20 mouse cellular contexts compared by ENCODE assay signal in genomic region chr2:71494971-71495370, GRCm38 (mm10). TPM values are rescaled to one million over a fixed set of nuclear protein-coding genes. Genes with fewer than 3 reads are reported as not detected.
DNase-seq lines count a peak whose midpoint lies in the region; ATAC-seq and TF ChIP-seq lines count a peak whose summit lies in the region.
"Had no signal": no experiment of that assay in that cellular context is flagged by ENCODE, and none has a peak within 500 bp of the region (broad histone marks: within the 10 kb centered on the region; RNA-seq: fewer than 3 reads in every experiment).

No protein-coding gene starts in this region.

- no peak for DNase-seq in forebrain, postnatal 0 days
- DNase-seq in ES-E14 (ENCODE audit: low read depth, low spot score) = peak; percentile 30
- peak; percentile 28 for DNase-seq in embryo, embryonic 9.5 days (ENCODE audit: extremely low spot score)
- DNase-seq in lung, postnatal 4 days = no peak
- no peak for DNase-seq in testis, postnatal 14 days (ENCODE audit: low spot score)
- DNase-seq: adrenal gland, postnatal 36 days; cerebellum, adult 9-11 months; heart, postnatal 14 days; layer of hippocampus, postnatal 36 days; lung, embryonic 14.5 days; right cerebral cortex, postnatal 25 days; thymus, postnatal 25 days had no signal

- no peak overlapping the region for H3K27ac ChIP-seq in forebrain, postnatal 0 days (ENCODE audit: low read depth, low read length)
- H3K27ac ChIP-seq in forebrain, embryonic 16.5 days (ENCODE audit: low read length) = no peak overlapping the region
- no peak overlapping the region for H3K27ac ChIP-seq in ES-E14 (ENCODE audit: insufficient read depth, low read depth, low read length, poor library complexity, severe bottlenecking)
- peak overlapping the region; percentile 16 for H3K27ac ChIP-seq in midbrain, embryonic 15.5 days
- H3K27ac ChIP-seq: intestine, embryonic 15.5 days; kidney, embryonic 15.5 days; macrophage had no signal

- H3K9ac ChIP-seq in forebrain, postnatal 0 days = no peak overlapping the region
- no peak overlapping the region for H3K9ac ChIP-seq in forebrain, embryonic 16.5 days (replicated peaks; ENCODE audit: low read depth, low read length)
- no peak overlapping the region for H3K9ac ChIP-seq in ES-E14 (ENCODE audit: insufficient read depth, low read depth, low read length, poor library complexity, severe bottlenecking)
- no peak overlapping the region for H3K9ac ChIP-seq in midbrain, embryonic 15.5 days
- H3K9ac ChIP-seq: intestine, embryonic 15.5 days; kidney, embryonic 15.5 days; lung, embryonic 14.5 days had no signal

- no peak overlapping the region for H3K4me3 ChIP-seq in forebrain, postnatal 0 days (ENCODE audit: low read depth, low read length)
- H3K4me3 ChIP-seq in forebrain, embryonic 16.5 days (replicated peaks; ENCODE audit: low read length) = no peak overlapping the region
- no peak overlapping the region for H3K4me3 ChIP-seq in ES-E14 (ENCODE audit: insufficient read depth in 1 of 2, low read depth in 1 of 2, low read length in 2 of 2, poor library complexity in 1 of 2, severe bottlenecking in 1 of 2)
- H3K4me3 ChIP-seq in midbrain, embryonic 15.5 days = no peak overlapping the region
- H3K4me3 ChIP-seq: intestine, embryonic 15.5 days; kidney, embryonic 15.5 days had no signal

- H3K27me3 ChIP-seq in forebrain, postnatal 0 days (ENCODE audit: insufficient read depth, low read length) = no peaks in the 10 kb centered on the region
- H3K27me3 ChIP-seq in forebrain, embryonic 16.5 days (replicated peaks; ENCODE audit: control insufficient read depth, insufficient read depth, low read length) = no peaks in the 10 kb centered on the region
- H3K27me3 ChIP-seq in midbrain, embryonic 15.5 days (replicated peaks) = no peaks in the 10 kb centered on the region
- H3K27me3 ChIP-seq: intestine, embryonic 15.5 days; kidney, embryonic 15.5 days; Patski had no signal

- H3K9me3 ChIP-seq in forebrain, postnatal 0 days (ENCODE audit: low read length) = no peaks in the 10 kb centered on the region
- H3K9me3 ChIP-seq in forebrain, embryonic 16.5 days (ENCODE audit: control insufficient read depth, low read length) = no peaks in the 10 kb centered on the region
- no peaks in the 10 kb centered on the region for H3K9me3 ChIP-seq in ES-E14 (ENCODE audit: control insufficient read depth, insufficient read depth, low read depth, low read length)
- H3K9me3 ChIP-seq in midbrain, embryonic 15.5 days = no peaks in the 10 kb centered on the region
- H3K9me3 ChIP-seq: intestine, embryonic 15.5 days; kidney, embryonic 15.5 days had no signal

- 0 out of 2 replicates have a peak overlapping the region, but pooled peaks have one; percentile 13 for H3K4me2 ChIP-seq in forebrain, postnatal 0 days (ENCODE audit: low read depth)
- no peak overlapping the region for H3K4me2 ChIP-seq in forebrain, embryonic 16.5 days (ENCODE audit: low read length)
- 0 out of 2 replicates have a peak overlapping the region, but pooled peaks have one; percentile 0 for H3K4me2 ChIP-seq in midbrain, embryonic 15.5 days
- H3K4me2 ChIP-seq: heart, embryonic 11.5 days; intestine, embryonic 15.5 days; kidney, embryonic 15.5 days; liver, embryonic 11.5 days; lung, embryonic 14.5 days had no signal

- 0 out of 2 replicates have a peak, but pooled peaks cover 3% of the 10 kb centered on the region for H3K4me1 ChIP-seq in forebrain, postnatal 0 days (ENCODE audit: insufficient read depth)
- H3K4me1 ChIP-seq in forebrain, embryonic 16.5 days (replicated peaks; ENCODE audit: control insufficient read depth, insufficient read depth, low read length) = peaks cover 14% of the 10 kb centered on the region
- peaks cover 3 to 5% of the 10 kb centered on the region in 2 experiments; a peak in 3 of 4 replicates for H3K4me1 ChIP-seq in ES-E14 (ENCODE audit: control insufficient read depth in 2 of 2, insufficient read depth in 2 of 2, low read length in 2 of 2, poor library complexity in 1 of 2)
- H3K4me1 ChIP-seq in midbrain, embryonic 15.5 days = peaks cover 12% of the 10 kb centered on the region
- H3K4me1 ChIP-seq: intestine, embryonic 15.5 days had no signal

- WGBS in forebrain, postnatal 0 days = 32% methylated on average over 4 of the region's 4 CpGs
- whole genome bisulfite sequencing in forebrain, embryonic 16.5 days = 31% methylated on average over 4 of the region's 4 CpGs
- 13% methylated on average over 4 of the region's 4 CpGs for WGBS in midbrain, embryonic 15.5 days

- no peak for ATAC-seq in forebrain, postnatal 0 days
- no peak for ATAC-seq in forebrain, embryonic 16.5 days
- ATAC-seq in midbrain, embryonic 15.5 days (replicated peaks) = peak; percentile 70
- ATAC-seq: intestine, embryonic 15.5 days; Patski had no signal

- no peaks in the 10 kb centered on the region for H3K36me3 ChIP-seq in forebrain, postnatal 0 days (ENCODE audit: insufficient read depth)
- no peaks in the 10 kb centered on the region for H3K36me3 ChIP-seq in forebrain, embryonic 16.5 days (ENCODE audit: control insufficient read depth, insufficient read depth)
- no peaks in the 10 kb centered on the region for H3K36me3 ChIP-seq in ES-E14 (ENCODE audit: control insufficient read depth, insufficient read depth, low read length, poor library complexity, severe bottlenecking)
- H3K36me3 ChIP-seq in midbrain, embryonic 15.5 days (replicated peaks) = no peaks in the 10 kb centered on the region
- H3K36me3 ChIP-seq: intestine, embryonic 15.5 days; kidney, embryonic 15.5 days had no signal

- in situ Hi-C loops in ES-E14 (cut with MboI; ENCODE audit: low sequenced_read_pairs in 2 of 2, unreplicated experiment in 2 of 2) = no loop called here

- no peak for TF ChIP-seq CTCF in forebrain, postnatal 0 days (IDR thresholded peaks at IDR 0.05; ENCODE audit: low read depth)

TF ChIP-seq in ES-E14, 5 proteins besides CTCF, POLR2A, EP300 and RAD21:
- no peak for TF ChIP-seq CHD2 (IDR thresholded peaks at IDR 0.05; ENCODE audit: low read depth, low read length)
- no peak for TF ChIP-seq MAFK (IDR thresholded peaks at IDR 0.05; ENCODE audit: insufficient read depth, low read depth, low read length)
- no peak for TF ChIP-seq ZNF384 (IDR thresholded peaks at IDR 0.05; ENCODE audit: low read depth, low read length)
- no peak for TF ChIP-seq HCFC1 (IDR thresholded peaks at IDR 0.05; ENCODE audit: borderline replicate concordance, insufficient read depth, low read length)
- no peak for TF ChIP-seq ZC3H11A (IDR thresholded peaks at IDR 0.05; ENCODE audit: borderline replicate concordance, low read depth, low read length)

RNA-seq across cellular contexts. Expression of gene Dlx1, which starts 32.9 kb away (rescaled TPM):
- 73.5 and 80.2 TPM in 2 replicates for total RNA-seq in forebrain, postnatal 0 days (2014; rRNA removed)
- 105 and 139 TPM in 2 replicates for polyA plus RNA-seq in forebrain, postnatal 0 days (2015; fragmentation: Nextera tagmentation; extraction: Ambion mirVana)
- 232 and 239 TPM in 2 replicates for polyA plus RNA-seq in forebrain, embryonic 16.5 days (2015; fragmentation: Nextera tagmentation; extraction: Ambion mirVana)
- 0.27 and 0.32 TPM in 2 replicates for total RNA-seq in ES-E14 (2012; rRNA removed)
- polyA plus RNA-seq in midbrain, embryonic 15.5 days (2015; fragmentation: Nextera tagmentation; extraction: Ambion mirVana) = 44.3 and 55.9 TPM in 2 replicates
- polyA plus RNA-seq: lung, embryonic 14.5 days; macrophage had no signal

RNA-seq across cellular contexts. Expression of gene Metap1d, which starts 41.9 kb away (rescaled TPM):
- 16.6 and 19.4 TPM in 2 replicates for total RNA-seq in forebrain, postnatal 0 days (2014; rRNA removed)
- polyA plus RNA-seq in forebrain, postnatal 0 days (2015; fragmentation: Nextera tagmentation; extraction: Ambion mirVana) = 23.1 and 25.3 TPM in 2 replicates
- polyA plus RNA-seq in forebrain, embryonic 16.5 days (2015; fragmentation: Nextera tagmentation; extraction: Ambion mirVana) = 42.0 and 46.3 TPM in 2 replicates
- 18.8 and 19.6 TPM in 2 replicates for total RNA-seq in ES-E14 (2012; rRNA removed)
- 35.7 and 36.7 TPM in 2 replicates for polyA plus RNA-seq in midbrain, embryonic 15.5 days (2015; fragmentation: Nextera tagmentation; extraction: Ambion mirVana)

RNA-seq across cellular contexts. Expression of gene Dlx2, which starts 51.6 kb away (rescaled TPM):
- total RNA-seq in forebrain, postnatal 0 days (2014; rRNA removed) = 19.3 and 28.1 TPM in 2 replicates
- polyA plus RNA-seq in forebrain, postnatal 0 days (2015; fragmentation: Nextera tagmentation; extraction: Ambion mirVana) = 40.0 and 43.1 TPM in 2 replicates
- 45.2 and 49.8 TPM in 2 replicates for polyA plus RNA-seq in forebrain, embryonic 16.5 days (2015; fragmentation: Nextera tagmentation; extraction: Ambion mirVana)
- 0.16 and 0.80 TPM in 2 replicates for total RNA-seq in ES-E14 (2012; rRNA removed)
- polyA plus RNA-seq in midbrain, embryonic 15.5 days (2015; fragmentation: Nextera tagmentation; extraction: Ambion mirVana) = 8.0 and 10.7 TPM in 2 replicates
- total RNA-seq: heart, postnatal 14 days had no signal
- polyA plus RNA-seq: macrophage had no signal

Comparison
In these comparisons a context has a peak if more than half of its experiments do, and no peak if none do; other contexts are left out.
1. DNase-seq: peak in ES-E14 (single experiment) and embryo, embryonic 9.5 days (single experiment); none in forebrain, postnatal 0 days (single experiment), lung, postnatal 4 days (0 of 2) and testis, postnatal 14 days (single experiment).